Mouse (Mus musculus): ENCODE measurements around the gene Gm13757.
"Not testable (repeated sequence)": the region's sequence is repeated elsewhere in the genome, so short reads cannot be mapped to it uniquely, and the experiment has no call there.

Gene Gm13757

DNA sequence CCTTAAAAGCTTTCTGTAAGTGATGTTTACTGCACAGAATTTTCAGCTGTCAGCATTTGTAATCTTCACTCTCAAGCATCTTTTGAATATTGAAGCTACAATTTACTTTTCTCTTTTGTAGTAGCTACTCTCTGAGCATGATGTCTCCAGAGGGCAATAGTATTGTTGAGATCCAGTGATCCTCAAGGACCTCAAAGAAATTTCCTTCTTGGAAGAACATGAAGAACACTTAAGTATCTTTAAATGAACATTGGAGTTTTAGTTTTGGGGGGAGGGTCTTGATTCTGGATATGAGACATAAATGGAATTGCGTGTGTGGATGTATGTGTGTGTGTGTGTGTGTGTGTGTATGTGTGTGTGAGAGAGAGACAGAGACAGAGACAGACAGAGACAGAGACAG lies at the start of gene Gm13757:
Gene Gm13757 (minus strand): TSS at position 101 of the 400 bp plus-strand sequence.
- no peak for DNase-seq (ENCODE audit: low spot score in 2 of 2)

DNA sequence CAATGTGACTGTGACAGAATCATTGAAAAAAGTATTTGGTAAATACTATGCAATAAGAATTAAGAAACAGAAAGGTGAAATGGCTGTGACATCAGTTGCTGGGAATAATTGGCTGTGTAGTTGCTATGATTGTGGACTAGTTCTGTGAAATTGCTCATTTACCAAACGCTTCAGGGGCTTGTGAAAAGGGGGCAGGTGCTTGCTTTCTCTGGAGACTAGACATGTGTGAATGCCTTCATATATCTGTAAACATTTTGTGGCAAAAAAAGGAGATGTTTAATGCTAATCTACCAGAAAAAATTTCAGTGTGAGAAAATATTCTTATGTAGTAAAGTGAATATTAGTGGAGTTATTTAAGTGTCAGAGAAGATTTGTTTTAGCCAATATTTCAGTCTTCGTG lies 44.1 kb upstream of the Gm13757 start, which contains the start of gene Olfr1185-ps1:
Gene Olfr1185-ps1 (plus strand): TSS at position 301 of the 400 bp plus-strand sequence.
- no peak for DNase-seq (ENCODE audit: low spot score in 2 of 2)

DNA sequence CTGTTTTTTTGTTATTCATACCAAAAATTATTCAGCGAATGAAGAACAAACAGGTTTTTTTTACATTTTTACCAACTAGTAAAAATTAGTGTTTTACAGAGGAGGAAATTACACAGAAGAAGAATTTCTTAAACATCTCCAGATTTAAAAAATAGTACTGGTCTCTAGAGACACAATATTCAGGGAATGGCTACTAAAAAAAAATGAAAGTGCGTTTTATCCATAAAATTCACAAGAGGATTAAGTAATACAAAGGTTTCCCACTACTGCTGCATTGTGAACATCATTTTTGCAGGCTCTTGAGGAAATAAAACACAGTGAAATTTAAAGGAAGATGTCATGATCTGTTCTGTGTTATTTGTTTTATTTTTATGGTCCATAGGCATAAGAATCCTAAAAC lies 34.4 kb upstream of the Gm13757 start, which contains the start of gene Olfr1184:
Gene Olfr1184 (plus strand): TSS at position 301 of the 400 bp plus-strand sequence.
- DNase-seq (ENCODE audit: low spot score in 2 of 2) = no peak

DNA sequence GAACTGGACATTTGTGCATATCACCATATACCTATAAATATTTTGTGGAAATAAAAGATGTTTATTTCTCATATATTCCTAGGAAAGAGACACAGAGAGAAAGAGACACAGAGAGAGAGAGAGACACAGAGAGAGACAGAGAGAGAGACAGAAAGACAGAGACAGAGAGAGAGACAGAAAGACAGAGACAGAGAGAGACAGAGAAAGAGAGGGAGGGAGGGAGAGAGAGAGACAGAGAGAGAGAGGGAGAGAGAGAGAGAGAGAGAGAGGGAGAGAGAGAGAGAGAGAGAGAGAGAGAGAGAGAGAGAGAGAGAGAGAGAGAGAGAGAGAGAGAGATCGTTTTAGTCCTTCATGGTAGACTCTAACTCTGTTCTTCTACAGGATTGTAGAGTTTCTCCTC lies 5.6 kb upstream of the Gm13757 start, which contains the start of gene Olfr1183:
Gene Olfr1183 (plus strand): TSS at position 301 of the 400 bp plus-strand sequence.
- not testable (repeated sequence) for DNase-seq (ENCODE audit: low spot score in 2 of 2)

DNA sequence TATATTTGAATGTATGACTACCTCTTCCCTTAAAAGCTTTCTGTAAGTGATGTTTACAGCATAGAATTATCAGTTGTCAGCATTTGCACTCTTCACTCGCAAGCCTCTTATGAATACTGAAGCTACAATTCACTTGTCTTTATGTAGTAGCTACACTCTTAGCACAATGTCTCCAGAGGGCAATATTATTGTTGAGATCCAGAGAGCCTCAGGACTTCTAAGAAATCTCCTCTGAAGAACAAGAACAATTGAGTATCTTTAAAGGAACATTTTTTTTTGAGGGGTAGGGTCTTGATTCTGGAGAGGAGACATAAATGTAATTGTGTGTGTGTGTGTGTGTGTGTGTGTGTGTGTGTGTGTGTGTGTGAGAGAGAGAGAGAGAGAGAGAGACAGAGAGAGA lies 22.9 kb downstream of the Gm13757 start, which contains the start of gene Olfr1181:
Gene Olfr1181 (minus strand): TSS at position 101 of the 400 bp plus-strand sequence.
- DNase-seq (ENCODE audit: low spot score in 2 of 2) = no peak

DNA sequence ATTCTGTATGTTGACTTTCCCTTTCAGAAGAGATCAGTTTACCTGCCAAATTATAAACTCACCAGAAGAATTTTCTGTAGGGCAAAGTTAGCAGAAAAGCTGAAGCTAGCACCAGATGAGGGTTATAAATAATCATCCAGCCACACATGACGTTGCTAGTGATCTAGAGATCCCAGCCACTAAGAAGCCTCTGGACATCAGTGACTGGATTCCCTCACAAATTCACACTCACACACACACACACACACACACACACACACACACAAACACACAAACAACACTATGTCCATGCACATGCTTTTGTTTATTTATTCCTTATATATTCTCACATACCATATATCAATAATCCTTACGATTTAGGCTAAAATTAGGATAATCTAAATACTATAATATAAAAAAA lies 29.9 kb downstream of the Gm13757 start, which contains the start of gene Olfr1180:
Gene Olfr1180 (minus strand): TSS at position 101 of the 400 bp plus-strand sequence.
- DNase-seq (ENCODE audit: low spot score in 2 of 2) = no peak

DNA sequence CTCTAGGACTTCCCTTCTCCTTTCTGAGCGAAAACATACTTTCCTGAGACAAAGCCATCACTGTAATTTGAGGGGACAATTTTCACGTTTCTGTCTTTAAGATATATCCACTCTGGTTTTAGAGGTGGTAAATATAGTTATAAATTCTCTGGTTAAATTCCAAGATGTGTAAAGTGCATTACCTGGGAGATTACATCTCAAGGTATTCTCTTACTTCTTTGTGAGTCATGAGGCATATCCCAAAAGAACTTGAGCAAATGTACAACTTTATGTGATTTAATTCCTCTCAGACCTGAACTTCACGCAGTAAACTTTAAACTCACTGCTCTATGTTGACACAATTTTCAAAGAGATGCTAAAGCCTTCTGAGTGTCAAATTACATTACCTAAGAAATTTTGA lies 42.6 kb downstream of the Gm13757 start, which contains the start of gene Olfr1179:
Gene Olfr1179 (minus strand): TSS at position 101 of the 400 bp plus-strand sequence.
- no peak for DNase-seq (ENCODE audit: low spot score in 2 of 2)

All from spleen, postnatal 4 days (tissue).